Mouse (Mus musculus): ENCODE measurements around the gene Pak6. TPM values are rescaled to one million over a fixed set of nuclear protein-coding genes. Genes with fewer than 3 reads are reported as not detected.
"Not testable (repeated sequence)": the region's sequence is repeated elsewhere in the genome, so short reads cannot be mapped to it uniquely, and the experiment has no call there.

Pak6 gene
- polyA plus RNA-seq, 1 experiment from 2014 or later = 36.4 TPM

GRCm38 (mm10) chr2:118641147-118641546 lies 22.0 kb upstream of the Pak6 start:
- Histone ChIP-seq H3K36me3 (ENCODE audit: control insufficient read depth, insufficient read depth) (no peaks in the 10 kb centered on the region; the same call in 1 of the 2 replicates), H3K9me3 (ENCODE audit: control insufficient read depth, low read length) (no peaks in the 10 kb centered on the region), H3K4me3 (replicated peaks; ENCODE audit: low read length) (no peak overlapping the region), H3K27me3 (replicated peaks; ENCODE audit: control insufficient read depth, insufficient read depth, low read length) (no peaks in the 10 kb centered on the region), H3K27ac (ENCODE audit: low read length) (no peak overlapping the region), H3K9ac (replicated peaks; ENCODE audit: low read depth, low read length) (no peak overlapping the region), H3K4me1 (replicated peaks; ENCODE audit: control insufficient read depth, insufficient read depth, low read length) (peaks cover 2% of the 10 kb centered on the region; the same call in 1 of the 2 replicates), H3K4me2 (ENCODE audit: low read length) (no peak overlapping the region)
- ATAC-seq = no peak
- WGBS = 74% methylated on average over 2 of the region's 2 CpGs

- no peak for ATAC-seq
- Histone ChIP-seq H3K9ac (replicated peaks; ENCODE audit: low read depth, low read length) (no peak overlapping the region), H3K4me3 (replicated peaks; ENCODE audit: low read length) (no peak overlapping the region), H3K4me2 (ENCODE audit: low read length) (no peak overlapping the region), H3K27ac (ENCODE audit: low read length) (no peak overlapping the region), H3K4me1 (replicated peaks; ENCODE audit: control insufficient read depth, insufficient read depth, low read length) (peaks cover 2% of the 10 kb centered on the region; the same call in 1 of the 2 replicates), H3K9me3 (ENCODE audit: control insufficient read depth, low read length) (no peaks in the 10 kb centered on the region), H3K27me3 (replicated peaks; ENCODE audit: control insufficient read depth, insufficient read depth, low read length) (no peaks in the 10 kb centered on the region), H3K36me3 (ENCODE audit: control insufficient read depth, insufficient read depth) (no peaks in the 10 kb centered on the region; the same call in 1 of the 2 replicates)
- WGBS = 86% methylated on average over 3 of the region's 3 CpGs
Observed at GRCm38 (mm10) chr2:118642431-118642830, 20.7 kb upstream of the Pak6 start.

GRCm38 (mm10) chr2:118642942-118643341 lies 20.2 kb upstream of the Pak6 start:
- H3K4me2 ChIP-seq (ENCODE audit: low read length) = no peak overlapping the region
- no peaks in the 10 kb centered on the region for H3K27me3 ChIP-seq (replicated peaks; ENCODE audit: control insufficient read depth, insufficient read depth, low read length)
- H3K9ac ChIP-seq (replicated peaks; ENCODE audit: low read depth, low read length) = no peak overlapping the region
- no peaks in the 10 kb centered on the region for H3K9me3 ChIP-seq (ENCODE audit: control insufficient read depth, low read length)
- H3K4me3 ChIP-seq (replicated peaks; ENCODE audit: low read length) = no peak overlapping the region
- no peak overlapping the region for H3K27ac ChIP-seq (ENCODE audit: low read length)
- ATAC-seq = no peak
- 60% methylated on average over 3 of the region's 3 CpGs for WGBS
- H3K36me3 ChIP-seq (ENCODE audit: control insufficient read depth, insufficient read depth) = no peaks in the 10 kb centered on the region; the same call in 1 of the 2 replicates
- H3K4me1 ChIP-seq (replicated peaks; ENCODE audit: control insufficient read depth, insufficient read depth, low read length) = peaks cover 2% of the 10 kb centered on the region; the same call in 1 of the 2 replicates

GRCm38 (mm10) chr2:118646665-118647064 lies 16.4 kb upstream of the Pak6 start:
- Histone ChIP-seq H3K4me3 (replicated peaks; ENCODE audit: low read length) (no peak overlapping the region), H3K9me3 (ENCODE audit: control insufficient read depth, low read length) (no peaks in the 10 kb centered on the region), H3K4me2 (ENCODE audit: low read length) (no peak overlapping the region), H3K36me3 (ENCODE audit: control insufficient read depth, insufficient read depth) (no peaks in the 10 kb centered on the region), H3K27me3 (replicated peaks; ENCODE audit: control insufficient read depth, insufficient read depth, low read length) (no peaks in the 10 kb centered on the region), H3K9ac (replicated peaks; ENCODE audit: low read depth, low read length) (no peak overlapping the region), H3K4me1 (replicated peaks; ENCODE audit: control insufficient read depth, insufficient read depth, low read length) (no peaks in the 10 kb centered on the region), H3K27ac (ENCODE audit: low read length) (no peak overlapping the region)
- no peak for ATAC-seq
- 91% methylated on average over 5 of the region's 5 CpGs for WGBS

GRCm38 (mm10) chr2:118650697-118651096 lies 12.4 kb upstream of the Pak6 start:
- WGBS = 50% methylated on average over 1 of the region's 2 CpGs
- ATAC-seq; H3K4me3 ChIP-seq (replicated peaks; ENCODE audit: low read length); H3K36me3 ChIP-seq (ENCODE audit: control insufficient read depth, insufficient read depth); H3K27ac ChIP-seq (ENCODE audit: low read length); H3K9ac ChIP-seq (replicated peaks; ENCODE audit: low read depth, low read length); H3K4me1 ChIP-seq (replicated peaks; ENCODE audit: control insufficient read depth, insufficient read depth, low read length); H3K27me3 ChIP-seq (replicated peaks; ENCODE audit: control insufficient read depth, insufficient read depth, low read length); H3K9me3 ChIP-seq (ENCODE audit: control insufficient read depth, low read length); H3K4me2 ChIP-seq (ENCODE audit: low read length): not testable (repeated sequence)

- Histone ChIP-seq H3K9me3 (ENCODE audit: control insufficient read depth, low read length) (no peaks in the 10 kb centered on the region), H3K4me2 (ENCODE audit: low read length) (no peak overlapping the region), H3K27ac (ENCODE audit: low read length) (no peak overlapping the region; the same call in 1 of the 2 replicates), H3K27me3 (replicated peaks; ENCODE audit: control insufficient read depth, insufficient read depth, low read length) (no peaks in the 10 kb centered on the region), H3K4me1 (replicated peaks; ENCODE audit: control insufficient read depth, insufficient read depth, low read length) (peaks cover 15% of the 10 kb centered on the region), H3K9ac (replicated peaks; ENCODE audit: low read depth, low read length) (no peak overlapping the region), H3K36me3 (ENCODE audit: control insufficient read depth, insufficient read depth) (no peaks in the 10 kb centered on the region), H3K4me3 (replicated peaks; ENCODE audit: low read length) (no peak overlapping the region)
- 20% methylated on average over 3 of the region's 3 CpGs for WGBS
- 0 out of 2 replicates have a peak, but pooled peaks have one; percentile 29 for ATAC-seq
Observed at GRCm38 (mm10) chr2:118656688-118657281, 6.3 kb upstream of the Pak6 start.

- Histone ChIP-seq H3K36me3 (ENCODE audit: control insufficient read depth, insufficient read depth) (no peaks in the 10 kb centered on the region), H3K27me3 (replicated peaks; ENCODE audit: control insufficient read depth, insufficient read depth, low read length) (no peaks in the 10 kb centered on the region)
- 43% methylated on average over 4 of the region's 4 CpGs for WGBS
Observed at GRCm38 (mm10) chr2:118658457-118658856, 4.6 kb upstream of the Pak6 start.

GRCm38 (mm10) chr2:118659077-118659476 lies 4.0 kb upstream of the Pak6 start:
- Histone ChIP-seq H3K4me1 (replicated peaks; ENCODE audit: control insufficient read depth, insufficient read depth, low read length) (peaks cover 30% of the 10 kb centered on the region), H3K4me3 (replicated peaks; ENCODE audit: low read length) (no peak overlapping the region), H3K27me3 (replicated peaks; ENCODE audit: control insufficient read depth, insufficient read depth, low read length) (no peaks in the 10 kb centered on the region), H3K9me3 (ENCODE audit: control insufficient read depth, low read length) (no peaks in the 10 kb centered on the region), H3K4me2 (ENCODE audit: low read length) (no peak overlapping the region), H3K27ac (ENCODE audit: low read length) (no peak overlapping the region), H3K36me3 (ENCODE audit: control insufficient read depth, insufficient read depth) (no peaks in the 10 kb centered on the region), H3K9ac (replicated peaks; ENCODE audit: low read depth, low read length) (no peak overlapping the region)
- no peak for ATAC-seq
- 82% methylated on average over 1 of the region's 1 CpGs for WGBS

More at GRCm38 (mm10) chr2:118658457-118658856, 4.6 kb upstream of the Pak6 start:
- Histone ChIP-seq H3K4me1 (replicated peaks; ENCODE audit: control insufficient read depth, insufficient read depth, low read length) (peaks cover 26% of the 10 kb centered on the region), H3K27ac (ENCODE audit: low read length) (no peak overlapping the region), H3K9ac (replicated peaks; ENCODE audit: low read depth, low read length) (no peak overlapping the region), H3K9me3 (ENCODE audit: control insufficient read depth, low read length) (no peaks in the 10 kb centered on the region), H3K4me3 (replicated peaks; ENCODE audit: low read length) (no peak overlapping the region), H3K4me2 (ENCODE audit: low read length) (no peak overlapping the region)
- ATAC-seq = no peak

- no peak for ATAC-seq
- H3K27me3 ChIP-seq (replicated peaks; ENCODE audit: control insufficient read depth, insufficient read depth, low read length) = no peaks in the 10 kb centered on the region
- no peak overlapping the region for H3K27ac ChIP-seq (ENCODE audit: low read length)
- H3K4me3 ChIP-seq (replicated peaks; ENCODE audit: low read length) = no peak overlapping the region; the same call in 1 of the 2 replicates
- no peaks in the 10 kb centered on the region for H3K9me3 ChIP-seq (ENCODE audit: control insufficient read depth, low read length)
- H3K4me2 ChIP-seq (ENCODE audit: low read length) = peak overlapping the region; percentile 66
- H3K36me3 ChIP-seq (ENCODE audit: control insufficient read depth, insufficient read depth) = no peaks in the 10 kb centered on the region
- H3K4me1 ChIP-seq (replicated peaks; ENCODE audit: control insufficient read depth, insufficient read depth, low read length) = peaks cover 34% of the 10 kb centered on the region
- peak overlapping the region; percentile 65 for H3K9ac ChIP-seq (replicated peaks; ENCODE audit: low read depth, low read length)
- WGBS = 85% methylated on average over 12 of the region's 12 CpGs
Observed at GRCm38 (mm10) chr2:118659493-118659892, 3.6 kb upstream of the Pak6 start.
